Mouse (Mus musculus): ENCODE measurements around the gene Ube2v1. TPM values are rescaled to one million over a fixed set of nuclear protein-coding genes. Genes with fewer than 3 reads are reported as not detected.

Gene Ube2v1
- 68.8 and 86.3 TPM in 2 replicates for total RNA-seq (2015)
- 45.1 and 51.9 TPM in 2 replicates for total RNA-seq (2017)

- ATAC-seq (ENCODE audit: poor library complexity, severe bottlenecking): peak; percentile 81
Observed at GRCm38 (mm10) chr2:167631591-167632448, at the start of gene Ube2v1. Gene Ube2v1 (minus strand): TSS chr2:167632095.

GRCm38 (mm10) chr2:167680657-167681056 is 48.8 kb upstream of the Ube2v1 start:
- ATAC-seq (ENCODE audit: poor library complexity, severe bottlenecking): peak; percentile 51

GRCm38 (mm10) chr2:167679902-167680430 is 48.1 kb upstream of the Ube2v1 start:
- ATAC-seq (ENCODE audit: poor library complexity, severe bottlenecking): peak; percentile 90

GRCm38 (mm10) chr2:167678600-167678999 is 46.7 kb upstream of the Ube2v1 start:
- ATAC-seq (ENCODE audit: poor library complexity, severe bottlenecking): no peak

GRCm38 (mm10) chr2:167675120-167675909 is 43.4 kb upstream of the Ube2v1 start:
- peak; percentile 70 for ATAC-seq (ENCODE audit: poor library complexity, severe bottlenecking)

GRCm38 (mm10) chr2:167672212-167672685 is 40.4 kb upstream of the Ube2v1 start:
- no peak for ATAC-seq (ENCODE audit: poor library complexity, severe bottlenecking)

- no peak for ATAC-seq (ENCODE audit: poor library complexity, severe bottlenecking)
Observed at GRCm38 (mm10) chr2:167671101-167671633, 39.3 kb upstream of the Ube2v1 start.

- ATAC-seq (ENCODE audit: poor library complexity, severe bottlenecking): no peak
Observed at GRCm38 (mm10) chr2:167669398-167669797, 37.5 kb upstream of the Ube2v1 start.

GRCm38 (mm10) chr2:167668426-167668825 is 36.5 kb upstream of the Ube2v1 start:
- ATAC-seq (ENCODE audit: poor library complexity, severe bottlenecking): no peak

- ATAC-seq (ENCODE audit: poor library complexity, severe bottlenecking): no peak
Observed at GRCm38 (mm10) chr2:167665972-167666713, 34.2 kb upstream of the Ube2v1 start.

GRCm38 (mm10) chr2:167662713-167663112 is 30.8 kb upstream of the Ube2v1 start:
- no peak for ATAC-seq (ENCODE audit: poor library complexity, severe bottlenecking)

- peak; percentile 77 for ATAC-seq (ENCODE audit: poor library complexity, severe bottlenecking)
Observed at GRCm38 (mm10) chr2:167661270-167662203, 29.6 kb upstream of the Ube2v1 start, which contains the start of gene Gm20431. Gene Gm20431 (minus strand): TSS chr2:167661496.

GRCm38 (mm10) chr2:167660611-167660971 is 28.7 kb upstream of the Ube2v1 start:
- no peak for ATAC-seq (ENCODE audit: poor library complexity, severe bottlenecking)

GRCm38 (mm10) chr2:167659847-167660610 is 28.1 kb upstream of the Ube2v1 start:
- no peak for ATAC-seq (ENCODE audit: poor library complexity, severe bottlenecking)

- ATAC-seq (ENCODE audit: poor library complexity, severe bottlenecking): no peak
Observed at GRCm38 (mm10) chr2:167659177-167659846, 27.4 kb upstream of the Ube2v1 start.

- ATAC-seq (ENCODE audit: poor library complexity, severe bottlenecking): no peak
Observed at GRCm38 (mm10) chr2:167658712-167659111, 26.8 kb upstream of the Ube2v1 start.

- ATAC-seq (ENCODE audit: poor library complexity, severe bottlenecking): no peak
Observed at GRCm38 (mm10) chr2:167657973-167658372, 26.1 kb upstream of the Ube2v1 start.

Measured in megakaryocyte, adult 5-6 weeks (primary cell).